Mouse (Mus musculus): ENCODE measurements around the gene Fdxr. TPM values are rescaled to one million over a fixed set of nuclear protein-coding genes. Genes with fewer than 3 reads are reported as not detected.

The Fdxr gene
- polyA plus RNA-seq, 1 experiment from 2014 or later = 18.6 TPM

- ATAC-seq (ENCODE audit: low FRiP score) = no peak
- Histone ChIP-seq H3K4me2 (no peak overlapping the region), H3K27me3 (replicated peaks) (0 out of 2 replicates have a peak, but pooled peaks cover 12% of the 10 kb centered on the region), H3K36me3 (0 out of 2 replicates have a peak, but pooled peaks cover 3% of the 10 kb centered on the region), H3K27ac (replicated peaks) (no peak overlapping the region), H3K9me3 (replicated peaks) (no peaks in the 10 kb centered on the region), H3K4me3 (replicated peaks) (no peak overlapping the region), H3K4me1 (peaks cover 48% of the 10 kb centered on the region), H3K9ac (replicated peaks) (no peak overlapping the region)
- WGBS = 46% methylated on average over 12 of the region's 12 CpGs
These were observed 54.8 kb downstream of the Fdxr start for GRCm38 (mm10) chr11:115222077-115222476.

GRCm38 (mm10) chr11:115219685-115220084, 57.2 kb downstream of the Fdxr start:
- Histone ChIP-seq H3K27ac (replicated peaks) (no peak overlapping the region), H3K27me3 (replicated peaks) (0 out of 2 replicates have a peak, but pooled peaks cover 12% of the 10 kb centered on the region), H3K9me3 (replicated peaks) (no peaks in the 10 kb centered on the region), H3K4me2 (no peak overlapping the region), H3K36me3 (0 out of 2 replicates have a peak, but pooled peaks cover 3% of the 10 kb centered on the region), H3K4me3 (replicated peaks) (no peak overlapping the region), H3K9ac (replicated peaks) (no peak overlapping the region), H3K4me1 (peaks cover 28% of the 10 kb centered on the region)
- WGBS = 92% methylated on average over 10 of the region's 10 CpGs
- no peak for ATAC-seq (ENCODE audit: low FRiP score)

- 81% methylated on average over 9 of the region's 9 CpGs for WGBS
- ATAC-seq (ENCODE audit: low FRiP score) = no peak
- Histone ChIP-seq H3K9me3 (replicated peaks) (no peaks in the 10 kb centered on the region), H3K4me2 (no peak overlapping the region), H3K9ac (replicated peaks) (no peak overlapping the region), H3K4me3 (replicated peaks) (no peak overlapping the region), H3K27me3 (replicated peaks) (0 out of 2 replicates have a peak, but pooled peaks cover 12% of the 10 kb centered on the region), H3K36me3 (0 out of 2 replicates have a peak, but pooled peaks cover 3% of the 10 kb centered on the region), H3K27ac (replicated peaks) (no peak overlapping the region), H3K4me1 (peaks cover 28% of the 10 kb centered on the region)
These were observed 57.6 kb downstream of the Fdxr start for GRCm38 (mm10) chr11:115219263-115219662.

Small RNA genes within 50 kb of the gene (microRNA-seq; reads per million reads assigned to microRNA genes)
- gene Gm25837 = not detected

Other genes with a start within 250 kb of the Fdxr start
- gene Cd300ld5, start 239.3 kb downstream of the Fdxr start, polyA plus RNA-seq (2015; fragmentation: Nextera tagmentation; extraction: Ambion mirVana) = not detected in 2 replicates
- not detected in 2 replicates for gene Cd300ld3, start 228.6 kb downstream of the Fdxr start, polyA plus RNA-seq (2015; fragmentation: Nextera tagmentation; extraction: Ambion mirVana)
- gene Cd300e, start 214.9 kb downstream of the Fdxr start, polyA plus RNA-seq (2015; fragmentation: Nextera tagmentation; extraction: Ambion mirVana) = 0.06 TPM in 1 of 2 replicates, not detected in the other
- 0.93 and 4.3 TPM in 2 replicates for gene Rab37, start 185.6 kb downstream of the Fdxr start, polyA plus RNA-seq (2015; fragmentation: Nextera tagmentation; extraction: Ambion mirVana)
- gene Cd300lf, start 143.1 kb downstream of the Fdxr start, polyA plus RNA-seq (2015; fragmentation: Nextera tagmentation; extraction: Ambion mirVana) = 0.20 and 0.27 TPM in 2 replicates
- gene Slc9a3r1, start 113.7 kb downstream of the Fdxr start, polyA plus RNA-seq (2015; fragmentation: Nextera tagmentation; extraction: Ambion mirVana) = 45.5 and 80.6 TPM in 2 replicates
- gene Tmem104, start 89.6 kb downstream of the Fdxr start, polyA plus RNA-seq (2015; fragmentation: Nextera tagmentation; extraction: Ambion mirVana) = 11.7 TPM in 2 replicates
- gene Nat9, start 89.2 kb downstream of the Fdxr start, polyA plus RNA-seq (2015; fragmentation: Nextera tagmentation; extraction: Ambion mirVana) = 22.0 and 22.8 TPM in 2 replicates
- 0.34 and 0.44 TPM in 2 replicates for gene Grin2c, start 9.8 kb downstream of the Fdxr start, polyA plus RNA-seq (2015; fragmentation: Nextera tagmentation; extraction: Ambion mirVana)
- gene Fads6, start 20.6 kb upstream of the Fdxr start, polyA plus RNA-seq (2015; fragmentation: Nextera tagmentation; extraction: Ambion mirVana) = 2.0 and 2.1 TPM in 2 replicates
- 0.15 and 0.26 TPM in 2 replicates for gene Otop2, start 30.1 kb upstream of the Fdxr start, polyA plus RNA-seq (2015; fragmentation: Nextera tagmentation; extraction: Ambion mirVana)
- gene Ush1g, start 45.0 kb upstream of the Fdxr start, polyA plus RNA-seq (2015; fragmentation: Nextera tagmentation; extraction: Ambion mirVana) = 0.09 and 0.14 TPM in 2 replicates
- gene Otop3, start 57.7 kb upstream of the Fdxr start, polyA plus RNA-seq (2015; fragmentation: Nextera tagmentation; extraction: Ambion mirVana) = 2.5 and 2.6 TPM in 2 replicates
- 49.5 and 55.6 TPM in 2 replicates for gene Hid1, start 90.7 kb upstream of the Fdxr start, polyA plus RNA-seq (2015; fragmentation: Nextera tagmentation; extraction: Ambion mirVana)
- 21.5 and 23.9 TPM in 2 replicates for gene Cdr2l, start 104.9 kb upstream of the Fdxr start, polyA plus RNA-seq (2015; fragmentation: Nextera tagmentation; extraction: Ambion mirVana)
- gene Mrpl58, start 126.7 kb upstream of the Fdxr start, polyA plus RNA-seq (2015; fragmentation: Nextera tagmentation; extraction: Ambion mirVana) = 175 and 183 TPM in 2 replicates
- 949 and 1,025 TPM in 2 replicates for gene Atp5h, start 142.9 kb upstream of the Fdxr start, polyA plus RNA-seq (2015; fragmentation: Nextera tagmentation; extraction: Ambion mirVana)
- gene Kctd2, start 143.1 kb upstream of the Fdxr start, polyA plus RNA-seq (2015; fragmentation: Nextera tagmentation; extraction: Ambion mirVana) = 19.0 and 22.4 TPM in 2 replicates
- gene Trim80, start 163.5 kb upstream of the Fdxr start, polyA plus RNA-seq (2015; fragmentation: Nextera tagmentation; extraction: Ambion mirVana) = 0.09 and 0.10 TPM in 2 replicates
- gene Slc16a5, start 185.4 kb upstream of the Fdxr start, polyA plus RNA-seq (2015; fragmentation: Nextera tagmentation; extraction: Ambion mirVana) = 0.44 and 7.2 TPM in 2 replicates
- 16.2 and 17.8 TPM in 2 replicates for gene Armc7, start 198.6 kb upstream of the Fdxr start, polyA plus RNA-seq (2015; fragmentation: Nextera tagmentation; extraction: Ambion mirVana)
- 95.5 and 96.2 TPM in 2 replicates for gene Nt5c, start 214.8 kb upstream of the Fdxr start, polyA plus RNA-seq (2015; fragmentation: Nextera tagmentation; extraction: Ambion mirVana)
- gene Jpt1, start 237.3 kb upstream of the Fdxr start, polyA plus RNA-seq (2015; fragmentation: Nextera tagmentation; extraction: Ambion mirVana) = 1,012 and 1,180 TPM in 2 replicates

Data from neural tube, embryonic 15.5 days (tissue).